Mouse (Mus musculus) hindbrain, embryonic 10.5 days (tissue): ENCODE results near the gene Akap7. TPM values are rescaled to one million over a fixed set of nuclear protein-coding genes. Genes with fewer than 3 reads are reported as not detected.

Experiments
- DNase-seq: peaks from one replicate; pipeline ENCODE4 v3.0.0-alpha.2; 2017; ENCODE audit warnings: low spot score
- H3K27ac ChIP-seq: fragments of 300-500 bp; sonication (generic); 2 replicates; pipeline ENCODE4 v1.5.1; 2016; ENCODE audit warnings: mild to moderate bottlenecking, moderate library complexity
- H3K27me3 ChIP-seq: fragments of 300-500 bp; sonication (generic); 2 replicates; pipeline ENCODE4 v1.6.1; 2016; ENCODE audit warnings: mild to moderate bottlenecking; ENCODE audit not compliant: poor library complexity, insufficient read depth, severe bottlenecking
- H3K36me3 ChIP-seq: fragments of 300-500 bp; sonication (generic); 2 replicates; pipeline ENCODE4 v1.6.1; 2016; ENCODE audit warnings: mild to moderate bottlenecking, moderate library complexity
- H3K4me1 ChIP-seq: fragments of 300-500 bp; sonication (generic); replicated peaks from 2 replicates; pipeline ENCODE4 v1.6.1; 2016; ENCODE audit warnings: mild to moderate bottlenecking
- H3K4me3 ChIP-seq: fragments of 300-500 bp; sonication (generic); 2 replicates; pipeline ENCODE4 v1.5.1; 2016; ENCODE audit warnings: mild to moderate bottlenecking, moderate library complexity
- H3K9me3 ChIP-seq: fragments of 300-500 bp; sonication (generic); 2 replicates; pipeline ENCODE4 v1.6.1; 2016; ENCODE audit warnings: mild to moderate bottlenecking, moderate library complexity
- WGBS: fragments of 180-500 bp; shearing (Covaris S2); methylation state at CpG from one replicate; pipeline ENCODE4 v1.1.7; 2016; 5-methylcytosine and 5-hydroxymethylcytosine counted together
- polyA plus RNA-seq: library from polyadenylated mRNA; unstranded; fragments of >200 nt; fragmentation: Nextera tagmentation; extraction: Ambion mirVana; gene quantifications from 2 replicates; pipeline ENCODE4 v1.2.1, GENCODE M21; 2016

Gene Akap7
- polyA plus RNA-seq, 1 experiment from 2014 or later: 16.3 TPM

- no peak for DNase-seq
- Histone ChIP-seq H3K27me3 (no peaks in the 10 kb centered on the region), H3K9me3 (no peaks in the 10 kb centered on the region), H3K4me1 (peaks cover 8% of the 10 kb centered on the region), H3K36me3 (0 out of 2 replicates have a peak, but pooled peaks cover 6% of the 10 kb centered on the region), H3K27ac (no peak overlapping the region), H3K4me3 (no peak overlapping the region)
- WGBS: 91% methylated on average over 2 of the region's 2 CpGs
Measured at GRCm38 (mm10) chr10:25271756-25272155, 35.9 kb downstream of the Akap7 start.

- 0 out of 2 replicates have a peak, but pooled peaks cover 6% of the 10 kb centered on the region for H3K36me3 ChIP-seq
- no peaks in the 10 kb centered on the region for H3K9me3 ChIP-seq
- H3K27ac ChIP-seq: no peak overlapping the region
- H3K4me1 ChIP-seq: peaks cover 8% of the 10 kb centered on the region
- DNase-seq: no peak
- 89% methylated on average over 8 of the region's 8 CpGs for WGBS
- H3K27me3 ChIP-seq: no peaks in the 10 kb centered on the region
- H3K4me3 ChIP-seq: no peak overlapping the region
Measured at GRCm38 (mm10) chr10:25271207-25271606, 36.5 kb downstream of the Akap7 start.

GRCm38 (mm10) chr10:25268476-25269351, 39.0 kb downstream of the Akap7 start:
- no peak for DNase-seq
- H3K27me3 ChIP-seq: no peaks in the 10 kb centered on the region

GRCm38 (mm10) chr10:25261176-25261575, 46.5 kb downstream of the Akap7 start:
- H3K36me3 ChIP-seq: peaks cover 4% of the 10 kb centered on the region
- H3K4me3 ChIP-seq: no peak overlapping the region
- H3K27ac ChIP-seq: no peak overlapping the region
- H3K27me3 ChIP-seq: no peaks in the 10 kb centered on the region
- DNase-seq: peak; percentile 24
- WGBS: 55% methylated on average over 6 of the region's 6 CpGs
- no peaks in the 10 kb centered on the region for H3K9me3 ChIP-seq
- H3K4me1 ChIP-seq: peaks cover 7% of the 10 kb centered on the region; the same call in 1 of the 2 replicates

More at GRCm38 (mm10) chr10:25268476-25269351, 39.0 kb downstream of the Akap7 start:
- H3K36me3 ChIP-seq: peaks cover 10% of the 10 kb centered on the region
- no peak overlapping the region for H3K27ac ChIP-seq
- no peaks in the 10 kb centered on the region for H3K9me3 ChIP-seq
- 59% methylated on average over 18 of the region's 18 CpGs for WGBS
- peaks cover 8% of the 10 kb centered on the region for H3K4me1 ChIP-seq
- H3K4me3 ChIP-seq: no peak overlapping the region

- Histone ChIP-seq H3K27ac (no peak overlapping the region), H3K4me3 (no peak overlapping the region), H3K27me3 (no peaks in the 10 kb centered on the region), H3K4me1 (peaks cover 7% of the 10 kb centered on the region; the same call in 1 of the 2 replicates), H3K36me3 (peaks cover 4% of the 10 kb centered on the region), H3K9me3 (no peaks in the 10 kb centered on the region)
- DNase-seq: no peak
- 92% methylated on average over 10 of the region's 10 CpGs for WGBS
Measured at GRCm38 (mm10) chr10:25260724-25261123, 46.9 kb downstream of the Akap7 start.

GRCm38 (mm10) chr10:25258171-25258570, 49.5 kb downstream of the Akap7 start:
- DNase-seq: no peak
- H3K9me3 ChIP-seq: no peaks in the 10 kb centered on the region
- H3K27me3 ChIP-seq: no peaks in the 10 kb centered on the region
- no peak overlapping the region for H3K4me3 ChIP-seq
- H3K27ac ChIP-seq: no peak overlapping the region
- WGBS: 83% methylated on average over 6 of the region's 6 CpGs
- no peaks in the 10 kb centered on the region for H3K36me3 ChIP-seq
- H3K4me1 ChIP-seq: peaks cover 6% of the 10 kb centered on the region; the same call in 1 of the 2 replicates

GRCm38 (mm10) chr10:25257466-25257865, 50.2 kb downstream of the Akap7 start:
- no peak overlapping the region for H3K27ac ChIP-seq
- 71% methylated on average over 5 of the region's 5 CpGs for WGBS
- DNase-seq: no peak
- no peaks in the 10 kb centered on the region for H3K9me3 ChIP-seq
- H3K4me3 ChIP-seq: no peak overlapping the region
- peaks cover 3% of the 10 kb centered on the region; the same call in 1 of the 2 replicates for H3K4me1 ChIP-seq
- H3K27me3 ChIP-seq: no peaks in the 10 kb centered on the region
- H3K36me3 ChIP-seq: no peaks in the 10 kb centered on the region

- H3K27me3 ChIP-seq: no peaks in the 10 kb centered on the region
Measured at GRCm38 (mm10) chr10:25253474-25253873, 54.2 kb downstream of the Akap7 start.

GRCm38 (mm10) chr10:25253006-25253405, 54.7 kb downstream of the Akap7 start:
- no peaks in the 10 kb centered on the region for H3K4me1 ChIP-seq
- no peaks in the 10 kb centered on the region for H3K36me3 ChIP-seq
- no peak overlapping the region for H3K27ac ChIP-seq
- H3K9me3 ChIP-seq: no peaks in the 10 kb centered on the region
- DNase-seq: no peak
- WGBS: 90% methylated on average over 4 of the region's 4 CpGs
- H3K27me3 ChIP-seq: no peaks in the 10 kb centered on the region
- no peak overlapping the region for H3K4me3 ChIP-seq

More at GRCm38 (mm10) chr10:25253474-25253873, 54.2 kb downstream of the Akap7 start:
- no peaks in the 10 kb centered on the region for H3K36me3 ChIP-seq
- H3K4me1 ChIP-seq: no peaks in the 10 kb centered on the region
- no peak for DNase-seq
- no peak overlapping the region for H3K4me3 ChIP-seq
- no peak overlapping the region for H3K27ac ChIP-seq
- WGBS: 77% methylated on average over 2 of the region's 2 CpGs
- no peaks in the 10 kb centered on the region for H3K9me3 ChIP-seq

GRCm38 (mm10) chr10:25250108-25250507, 57.6 kb downstream of the Akap7 start:
- H3K9me3 ChIP-seq: no peaks in the 10 kb centered on the region

GRCm38 (mm10) chr10:25246173-25246572, 61.5 kb downstream of the Akap7 start:
- WGBS: 68% methylated on average over 4 of the region's 4 CpGs
- no peaks in the 10 kb centered on the region for H3K4me1 ChIP-seq
- peak; percentile 20 for DNase-seq
- no peak overlapping the region for H3K4me3 ChIP-seq
- no peaks in the 10 kb centered on the region for H3K36me3 ChIP-seq
- H3K27me3 ChIP-seq: no peaks in the 10 kb centered on the region
- no peak overlapping the region for H3K27ac ChIP-seq
- no peaks in the 10 kb centered on the region for H3K9me3 ChIP-seq

More at GRCm38 (mm10) chr10:25250108-25250507, 57.6 kb downstream of the Akap7 start:
- no peaks in the 10 kb centered on the region for H3K36me3 ChIP-seq
- H3K4me3 ChIP-seq: no peak overlapping the region
- no peaks in the 10 kb centered on the region for H3K27me3 ChIP-seq
- H3K4me1 ChIP-seq: no peaks in the 10 kb centered on the region
- no peak overlapping the region for H3K27ac ChIP-seq
- 46% methylated on average over 12 of the region's 12 CpGs for WGBS
- DNase-seq: peak; percentile 68

- WGBS: 26% methylated on average over 9 of the region's 9 CpGs
- no peak overlapping the region for H3K4me3 ChIP-seq
- H3K4me1 ChIP-seq: no peaks in the 10 kb centered on the region
- H3K36me3 ChIP-seq: no peaks in the 10 kb centered on the region
- H3K27me3 ChIP-seq: no peaks in the 10 kb centered on the region
- DNase-seq: peak; percentile 33
- no peaks in the 10 kb centered on the region for H3K9me3 ChIP-seq
- H3K27ac ChIP-seq: no peak overlapping the region
Measured at GRCm38 (mm10) chr10:25239156-25239555, 68.5 kb downstream of the Akap7 start.

- Histone ChIP-seq H3K4me1 (0 out of 2 replicates have a peak, but pooled peaks cover 5% of the 10 kb centered on the region), H3K36me3 (no peaks in the 10 kb centered on the region), H3K27me3 (no peaks in the 10 kb centered on the region), H3K9me3 (no peaks in the 10 kb centered on the region), H3K4me3 (no peak overlapping the region), H3K27ac (no peak overlapping the region)
- DNase-seq: no peak
- 81% methylated on average over 1 of the region's 1 CpGs for WGBS
Measured at GRCm38 (mm10) chr10:25234080-25234479, 73.6 kb downstream of the Akap7 start.
